Mouse (Mus musculus): Measurements from ENCODE around the gene Ssbp1.

- TF ChIP-seq SIN3A (IDR thresholded peaks at IDR 0.05; ENCODE audit: low read length): no peak
- no peak for TF ChIP-seq POLR2AphosphoS2 (IDR thresholded peaks at IDR 0.05; ENCODE audit: low read depth, low read length)
- no peak for TF ChIP-seq NELFE (IDR thresholded peaks at IDR 0.05; ENCODE audit: low read depth, low read length)
- TF ChIP-seq MAX (IDR thresholded peaks at IDR 0.05; ENCODE audit: low read length): no peak
These were observed 32.2 kb upstream of the Ssbp1 start, which contains the start of gene Wee2 for GRCm38 (mm10) chr6:40438936-40439335.

Data from CH12.LX (cell line).